Mouse (Mus musculus) kidney, postnatal 0 days (tissue): Measurements from ENCODE around the gene Smcr8. TPM values are rescaled to one million over a fixed set of nuclear protein-coding genes. Genes with fewer than 3 reads are reported as not detected.

Experiments used
- ATAC-seq: fragments of 200-750 bp; cut with Nextera tagmentation; replicated peaks from 2 replicates; pipeline ENCODE4 v1.8.0; 2017; ENCODE audit warnings: low read depth, moderate number of reproducible peaks, moderate TSS enrichment, moderate library complexity; ENCODE audit not compliant: low FRiP score
- DNase-seq: peaks from one replicate; pipeline ENCODE4 v3.0.0-alpha.2; 2016; ENCODE audit warnings: low spot score
- H3K27ac ChIP-seq: fragments of 300-500 bp; sonication (generic); 2 replicates; pipeline ENCODE4 v1.5.1; 2014; ENCODE audit warnings: mild to moderate bottlenecking
- H3K27me3 ChIP-seq: fragments of 300-500 bp; sonication (generic); 2 replicates; pipeline ENCODE4 v1.6.1; 2014; ENCODE audit warnings: low read length, mixed read lengths; ENCODE audit not compliant: insufficient read depth
- H3K36me3 ChIP-seq: fragments of 300-500 bp; sonication (generic); 2 replicates; pipeline ENCODE4 v1.6.1; 2014; ENCODE audit warnings: low read length, mixed read lengths; ENCODE audit not compliant: insufficient read depth
- H3K4me1 ChIP-seq: fragments of 300-500 bp; sonication (generic); replicated peaks from 2 replicates; pipeline ENCODE4 v1.6.1; 2014; ENCODE audit warnings: antibody characterized with exemption, low read length, mixed read lengths; ENCODE audit not compliant: insufficient read depth
- H3K4me2 ChIP-seq: fragments of 300-500 bp; sonication (generic); 2 replicates; pipeline ENCODE4 v1.6.1; 2014; ENCODE audit warnings: mild to moderate bottlenecking, low read length, moderate library complexity, mixed read lengths
- H3K4me3 ChIP-seq: fragments of 300-500 bp; sonication (generic); replicated peaks from 2 replicates; pipeline ENCODE4 v1.5.1; 2014; ENCODE audit warnings: low read depth, low read length
- H3K9ac ChIP-seq: fragments of 300-500 bp; sonication (generic); 2 replicates; pipeline ENCODE4 v1.6.1; 2014; ENCODE audit warnings: low read depth, low read length
- H3K9me3 ChIP-seq: fragments of 300-500 bp; sonication (generic); replicated peaks from 2 replicates; pipeline ENCODE4 v1.6.1; 2016; ENCODE audit warnings: low read length, inconsistent platforms, mixed read lengths
- CTCF ChIP-seq: IDR thresholded peaks from 2 replicates; pipeline ENCODE4 v1.5.1; 2016; ENCODE audit warnings: antibody characterized with exemption, low read depth, mild to moderate bottlenecking, moderate library complexity
- WGBS: fragments of 180-500 bp; shearing (Covaris S2); extraction: QIAGEN DNeasy Blood & Tissue Kit; methylation state at CpG from one replicate; pipeline ENCODE4 v1.1.7; 2014; 5-methylcytosine and 5-hydroxymethylcytosine counted together
- polyA plus RNA-seq: library from polyadenylated mRNA; unstranded; fragments of >200 nt; fragmentation: Nextera tagmentation; extraction: Ambion mirVana; gene quantifications from 2 replicates; pipeline ENCODE4 v1.2.1, GENCODE M21; 2015

Smcr8 gene
- polyA plus RNA-seq, 1 experiment from 2014 or later: 4.0 TPM

- no peak for DNase-seq
- Histone ChIP-seq H3K4me3 (no peak overlapping the region), H3K9me3 (no peaks in the 10 kb centered on the region), H3K4me2 (no peak overlapping the region), H3K36me3 (peaks cover 16% of the 10 kb centered on the region), H3K27me3 (no peaks in the 10 kb centered on the region), H3K27ac (no peak overlapping the region), H3K9ac (no peak overlapping the region), H3K4me1 (no peaks in the 10 kb centered on the region)
- no peak for ATAC-seq
- WGBS: 73% methylated on average over 11 of the region's 11 CpGs
- no peak for TF ChIP-seq CTCF
Observed at GRCm38 (mm10) chr11:60796342-60796741, 19.0 kb downstream of the Smcr8 start.

- H3K9ac ChIP-seq: no peak overlapping the region
- no peaks in the 10 kb centered on the region for H3K4me1 ChIP-seq
- peaks cover 3% of the 10 kb centered on the region for H3K36me3 ChIP-seq
- H3K4me3 ChIP-seq: no peak overlapping the region
- no peak for DNase-seq
- H3K9me3 ChIP-seq: no peaks in the 10 kb centered on the region
- no peaks in the 10 kb centered on the region for H3K27me3 ChIP-seq
- 0 out of 2 replicates have a peak, but pooled peaks have one; percentile 14 for TF ChIP-seq CTCF
- ATAC-seq: no peak
- 84% methylated on average over 4 of the region's 4 CpGs for WGBS
- no peak overlapping the region for H3K4me2 ChIP-seq
- no peak overlapping the region for H3K27ac ChIP-seq
Observed at GRCm38 (mm10) chr11:60799977-60800376, 22.7 kb downstream of the Smcr8 start.

- WGBS: 100% methylated on average over 1 of the region's 1 CpGs
Observed at GRCm38 (mm10) chr11:60800892-60801291, 23.6 kb downstream of the Smcr8 start.

GRCm38 (mm10) chr11:60808286-60809070 is 31.2 kb downstream of the Smcr8 start:
- no peak for ATAC-seq
- Histone ChIP-seq H3K27me3 (no peaks in the 10 kb centered on the region), H3K4me3 (no peak overlapping the region), H3K9ac (no peak overlapping the region), H3K27ac (no peak overlapping the region), H3K4me2 (peak overlapping the region; percentile 77; the same call in 1 of the 2 replicates), H3K9me3 (no peaks in the 10 kb centered on the region), H3K36me3 (no peaks in the 10 kb centered on the region; the same call in 1 of the 2 replicates), H3K4me1 (peaks cover 12% of the 10 kb centered on the region; the same call in 1 of the 2 replicates)
- TF ChIP-seq CTCF: no peak
- no peak for DNase-seq
- WGBS: 69% methylated on average over 4 of the region's 4 CpGs

More at GRCm38 (mm10) chr11:60800892-60801291, 23.6 kb downstream of the Smcr8 start:
- Histone ChIP-seq H3K27ac (no peak overlapping the region), H3K9ac (no peak overlapping the region), H3K4me2 (no peak overlapping the region), H3K9me3 (no peaks in the 10 kb centered on the region), H3K4me3 (no peak overlapping the region), H3K27me3 (no peaks in the 10 kb centered on the region), H3K4me1 (no peaks in the 10 kb centered on the region), H3K36me3 (peaks cover 3% of the 10 kb centered on the region)
- DNase-seq (no peak), ATAC-seq (no peak)
- TF ChIP-seq CTCF: no peak

GRCm38 (mm10) chr11:60809546-60809945 is 32.2 kb downstream of the Smcr8 start:
- TF ChIP-seq CTCF: no peak
- no peaks in the 10 kb centered on the region for H3K9me3 ChIP-seq
- H3K27me3 ChIP-seq: no peaks in the 10 kb centered on the region
- no peak overlapping the region for H3K9ac ChIP-seq
- peaks cover 12% of the 10 kb centered on the region; the same call in 1 of the 2 replicates for H3K4me1 ChIP-seq
- DNase-seq: peak; percentile 20
- H3K36me3 ChIP-seq: no peaks in the 10 kb centered on the region
- peak overlapping the region; percentile 77; the same call in 1 of the 2 replicates for H3K4me2 ChIP-seq
- H3K4me3 ChIP-seq: peak overlapping the region; percentile 36; the same call in 1 of the 2 replicates
- H3K27ac ChIP-seq: peak overlapping the region; percentile 62; the same call in 1 of the 2 replicates
- ATAC-seq: no peak
- 39% methylated on average over 1 of the region's 1 CpGs for WGBS

- Histone ChIP-seq H3K4me3 (peak overlapping the region; percentile 36), H3K4me2 (peak overlapping the region; percentile 77), H3K4me1 (peaks cover 12% of the 10 kb centered on the region; the same call in 1 of the 2 replicates), H3K36me3 (no peaks in the 10 kb centered on the region), H3K27ac (peak overlapping the region; percentile 73), H3K9me3 (no peaks in the 10 kb centered on the region), H3K9ac (peak overlapping the region; percentile 46; the same call in 1 of the 2 replicates), H3K27me3 (no peaks in the 10 kb centered on the region)
- whole genome bisulfite sequencing: 13% methylated on average over 14 of the region's 14 CpGs
- peak; percentile 2; the same call in 1 of the 2 replicates for ATAC-seq
- no peak for TF ChIP-seq CTCF
- DNase-seq: peak; percentile 31
Observed at GRCm38 (mm10) chr11:60810046-60810965, 33.0 kb downstream of the Smcr8 start.
